Mouse (Mus musculus): ENCODE results near the gene Smoc1.
A peak's percentile ranks its signal among the peaks of the same experiment; 100 is the strongest.

The Smoc1 gene

DNA sequence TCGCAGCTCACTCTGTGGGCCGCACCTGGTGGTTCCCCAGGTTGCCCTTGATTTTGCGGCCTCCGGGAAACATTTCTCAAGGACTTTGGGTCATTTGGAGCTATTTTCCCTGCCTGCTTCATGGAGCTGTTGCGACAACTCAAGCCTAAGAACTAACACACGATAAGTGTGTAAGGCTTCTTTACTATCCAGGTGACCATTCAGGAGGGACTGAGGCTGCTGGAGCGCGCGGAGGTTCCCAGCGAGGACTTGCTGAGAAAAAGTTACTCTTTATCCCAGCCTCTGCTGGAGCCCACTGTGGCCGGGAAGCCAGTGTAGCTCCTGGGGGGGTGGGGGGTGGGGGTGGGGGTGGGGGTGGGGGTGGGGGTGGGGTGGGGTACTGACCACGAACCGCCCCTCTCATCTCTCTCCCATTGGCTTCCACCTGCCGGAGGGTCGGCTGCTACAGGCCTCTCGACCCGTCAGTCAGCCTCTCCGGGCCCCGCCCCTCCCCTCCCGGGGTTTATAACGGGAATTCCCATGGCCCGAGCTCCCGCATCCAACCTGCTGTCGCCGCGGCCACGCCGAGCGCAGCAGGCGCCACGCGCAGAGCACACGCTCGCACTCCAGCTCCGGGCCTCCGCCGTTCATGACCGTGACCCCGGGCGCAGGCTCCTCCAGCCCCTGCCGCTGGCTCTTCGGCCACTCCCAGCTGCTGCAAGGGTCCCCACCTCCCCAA, at the start of gene Smoc1:
Smoc1 (plus strand) TSS at position 532 of the 718 bp plus-strand sequence.
- no peak for DNase-seq (ENCODE audit: low read depth)

DNA sequence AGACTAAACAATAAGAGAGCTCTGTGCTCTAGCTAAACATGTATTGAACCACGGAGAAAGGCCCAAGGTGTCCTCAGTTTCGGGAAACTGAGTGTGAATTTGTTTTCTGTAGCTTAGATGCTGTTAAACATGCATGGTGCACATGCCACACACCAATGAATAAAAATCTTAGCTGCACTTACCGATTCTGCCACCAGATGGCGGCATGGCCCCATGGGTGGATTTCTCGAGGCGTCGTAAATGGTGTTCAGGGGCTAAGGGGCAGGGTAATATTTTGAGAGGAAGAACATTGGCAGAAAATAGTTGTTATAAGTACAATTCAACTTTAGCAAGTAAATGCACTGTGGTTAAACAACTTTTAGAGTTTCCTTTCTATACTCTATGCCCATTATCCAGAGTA, 44.3 kb upstream of the Smoc1 start:
- DNase-seq (ENCODE audit: low read depth): peak; percentile 51

DNA sequence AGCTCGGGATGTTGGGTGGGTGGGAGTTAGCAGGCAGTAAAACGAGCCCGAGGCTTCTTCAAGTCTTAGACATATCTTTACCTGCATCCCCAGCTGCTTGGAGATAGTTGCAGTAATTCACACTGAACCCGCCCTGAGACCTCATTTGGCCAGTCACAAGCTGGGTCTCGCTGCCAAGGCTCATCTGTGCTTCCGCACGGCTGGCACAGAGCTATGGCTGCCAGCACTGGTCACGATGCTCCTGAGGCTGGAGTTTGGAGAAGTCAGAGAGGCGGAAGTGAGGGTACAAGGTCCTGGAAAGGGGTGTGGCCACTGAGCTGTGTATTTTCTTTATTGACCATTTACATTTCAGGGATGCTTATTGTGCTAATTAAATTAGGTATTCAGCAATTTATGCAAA, 42.9 kb upstream of the Smoc1 start:
- no peak for DNase-seq (ENCODE audit: low read depth)

DNA sequence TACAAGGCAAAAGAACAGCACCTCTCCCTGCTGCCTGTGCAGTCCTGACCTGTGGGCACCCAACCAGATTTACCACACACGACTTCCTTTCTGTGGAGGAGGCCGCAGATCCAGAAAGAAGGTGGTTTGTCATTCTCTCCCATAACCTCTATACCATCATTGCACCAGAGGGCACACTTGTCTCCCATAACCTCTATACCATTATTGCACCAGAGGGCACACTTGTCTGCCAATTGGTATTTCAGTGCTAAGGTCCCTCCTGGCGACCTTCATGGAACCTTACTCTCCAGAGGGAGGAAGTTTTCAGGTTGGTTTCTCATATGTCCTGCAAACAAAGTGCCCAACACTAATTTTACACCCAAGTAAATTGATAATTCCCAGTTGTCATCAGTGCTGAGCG, 40.0 kb upstream of the Smoc1 start:
- peak; percentile 21 for DNase-seq (ENCODE audit: low read depth)

DNA sequence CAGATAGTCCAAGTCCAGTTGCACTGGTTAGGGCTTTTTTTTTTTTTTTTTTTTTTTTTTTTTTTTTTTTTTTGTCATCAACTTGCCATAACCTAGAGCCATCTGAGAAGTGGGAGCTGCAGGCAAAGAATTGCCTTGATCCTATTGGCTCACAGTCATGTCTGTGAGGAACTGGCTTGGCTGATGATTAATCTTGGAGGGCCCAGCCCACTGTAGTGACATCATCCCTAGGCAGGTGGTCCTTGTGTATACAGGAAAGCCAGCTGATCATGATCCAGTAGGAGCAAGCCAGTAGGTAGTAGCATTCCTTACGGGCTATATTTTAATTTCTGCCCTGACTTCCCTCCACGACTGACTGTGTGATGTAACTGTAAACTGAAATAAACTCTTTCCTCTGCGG, 38.3 kb upstream of the Smoc1 start:
- DNase-seq (ENCODE audit: low read depth): no peak

DNA sequence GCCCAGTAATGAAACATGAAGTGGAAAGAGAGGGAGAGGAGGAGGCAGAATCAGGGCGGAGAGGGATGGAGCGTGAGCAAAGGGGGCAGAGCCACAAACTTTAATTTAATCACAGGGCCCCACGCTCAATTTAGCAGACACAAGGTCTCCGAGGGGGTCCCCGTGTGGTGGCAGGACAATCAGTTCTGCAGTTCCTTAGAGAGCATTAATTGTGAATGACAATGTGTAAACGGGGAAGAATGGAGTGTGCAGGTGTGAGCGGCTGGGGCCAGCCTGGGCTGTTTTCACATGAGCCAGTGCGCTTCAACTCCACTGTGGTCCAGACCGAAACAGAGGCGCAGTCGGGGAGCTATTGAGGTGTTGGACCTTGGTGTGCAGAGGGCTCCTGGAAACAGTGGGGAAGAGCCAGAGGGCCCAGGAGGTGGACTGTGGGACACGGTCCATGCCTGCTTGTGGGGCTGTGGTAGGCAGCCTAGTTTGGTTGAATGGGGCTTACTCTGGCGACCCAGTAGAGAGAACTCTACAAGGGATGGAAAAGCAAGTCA, 35.6 kb upstream of the Smoc1 start:
- DNase-seq (ENCODE audit: low read depth): no peak

DNA sequence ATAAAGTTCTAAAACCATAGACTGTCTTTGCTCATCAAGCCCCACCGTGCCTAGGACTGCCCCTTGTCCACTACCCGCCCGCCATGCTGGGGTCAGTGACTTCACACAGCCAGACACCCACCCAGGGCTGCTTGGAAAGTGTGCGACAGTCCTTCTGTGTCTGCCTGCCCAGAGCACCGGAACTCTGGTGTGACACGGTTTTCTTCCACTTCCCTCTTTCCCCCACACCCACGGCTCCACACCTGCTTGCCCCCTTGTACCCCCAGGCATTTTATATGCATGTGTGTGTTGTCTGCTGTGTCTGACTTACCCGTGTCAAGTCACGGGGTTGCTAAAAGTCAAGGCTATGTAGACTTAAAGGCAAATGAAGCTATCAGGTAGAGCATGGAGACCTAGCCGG, 34.8 kb upstream of the Smoc1 start:
- DNase-seq (ENCODE audit: low read depth): no peak

DNA sequence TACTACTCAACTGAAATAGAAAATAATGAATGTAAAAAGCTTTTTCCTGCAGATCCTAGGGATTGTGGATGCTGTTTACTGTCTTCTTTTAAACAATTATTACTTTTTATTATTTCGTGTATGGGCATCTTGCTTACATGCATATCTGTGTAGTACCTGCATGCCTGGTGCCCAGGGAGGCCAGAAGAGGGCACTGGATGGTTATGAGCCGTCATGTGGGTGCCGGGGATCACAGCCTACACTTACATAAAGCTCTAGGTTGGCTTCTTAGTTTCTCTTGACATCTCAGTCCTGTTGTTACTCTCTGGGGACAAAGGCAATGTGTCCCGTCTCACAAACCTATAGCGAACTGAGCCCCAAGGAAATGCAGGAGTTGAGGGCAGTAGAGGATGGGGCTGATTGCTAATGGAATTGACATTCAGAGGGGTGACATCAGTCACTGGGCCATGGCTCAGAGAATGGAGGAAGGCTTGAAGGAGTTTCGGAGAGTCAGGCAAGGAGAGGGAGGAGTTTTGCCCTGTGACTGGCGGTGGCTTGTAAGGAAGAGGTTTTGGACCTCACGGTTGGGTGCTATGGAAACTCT, 34.0 kb upstream of the Smoc1 start:
- peak; percentile 21 for DNase-seq (ENCODE audit: low read depth)

DNA sequence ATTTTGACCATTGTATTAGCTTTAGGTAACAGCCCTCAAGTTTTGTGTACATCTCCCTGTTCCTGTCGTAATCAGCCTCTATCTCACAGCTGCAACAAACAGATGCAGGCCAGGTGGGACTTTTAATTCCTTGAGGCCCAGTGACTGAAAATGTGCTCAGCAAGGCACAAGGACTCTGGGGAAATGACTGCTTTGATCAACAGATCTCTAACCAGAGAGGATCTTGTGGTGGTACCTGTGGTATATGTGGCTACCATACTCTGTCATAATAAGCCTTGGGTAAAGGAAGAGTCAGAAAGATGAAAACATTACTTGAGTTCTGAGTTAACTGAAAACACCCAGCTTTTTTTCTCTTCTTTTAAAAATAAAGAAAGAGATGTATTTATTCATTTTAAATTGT, 32.8 kb upstream of the Smoc1 start:
- DNase-seq (ENCODE audit: low read depth): peak; percentile 65

DNA sequence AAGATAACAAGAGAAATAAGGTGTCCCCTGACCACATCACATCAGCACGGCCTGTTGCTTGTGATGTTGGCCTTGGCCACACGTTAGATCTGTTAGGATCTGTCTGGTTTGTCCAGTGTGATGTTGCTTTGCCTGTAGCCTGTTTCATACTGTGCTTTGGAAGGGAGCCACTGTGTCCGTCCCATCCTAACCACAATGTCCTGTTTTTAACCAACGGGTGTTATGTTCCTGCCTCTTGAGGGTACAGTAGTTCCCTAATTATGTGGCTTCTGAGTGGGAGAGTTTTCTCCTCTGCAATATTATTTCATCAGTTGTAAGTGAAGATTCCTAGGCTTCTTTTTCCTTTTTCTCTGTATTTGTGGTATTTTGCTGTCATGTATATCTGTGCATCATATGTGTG, 31.3 kb upstream of the Smoc1 start:
- peak; percentile 80 for DNase-seq (ENCODE audit: low read depth)

DNA sequence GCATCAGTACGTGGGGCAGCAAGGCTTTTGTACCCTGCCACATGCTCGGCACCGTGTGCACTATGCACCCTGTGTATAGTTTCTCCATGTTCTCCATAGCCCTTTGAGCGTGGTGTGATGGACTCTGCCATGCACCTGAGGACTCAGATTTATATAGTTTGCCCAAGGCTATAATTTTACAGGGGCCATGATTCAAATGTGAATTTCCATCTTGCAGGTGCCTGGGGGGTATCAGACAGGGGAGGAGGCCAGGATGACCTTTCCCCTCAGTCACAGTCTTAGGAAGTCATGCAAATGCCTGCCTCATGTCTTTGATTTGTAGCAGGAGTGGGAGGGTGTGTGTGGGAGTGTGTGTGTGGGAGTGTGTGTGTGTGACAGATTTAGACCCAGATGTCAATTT, 29.0 kb upstream of the Smoc1 start:
- DNase-seq (ENCODE audit: low read depth): no peak

DNA sequence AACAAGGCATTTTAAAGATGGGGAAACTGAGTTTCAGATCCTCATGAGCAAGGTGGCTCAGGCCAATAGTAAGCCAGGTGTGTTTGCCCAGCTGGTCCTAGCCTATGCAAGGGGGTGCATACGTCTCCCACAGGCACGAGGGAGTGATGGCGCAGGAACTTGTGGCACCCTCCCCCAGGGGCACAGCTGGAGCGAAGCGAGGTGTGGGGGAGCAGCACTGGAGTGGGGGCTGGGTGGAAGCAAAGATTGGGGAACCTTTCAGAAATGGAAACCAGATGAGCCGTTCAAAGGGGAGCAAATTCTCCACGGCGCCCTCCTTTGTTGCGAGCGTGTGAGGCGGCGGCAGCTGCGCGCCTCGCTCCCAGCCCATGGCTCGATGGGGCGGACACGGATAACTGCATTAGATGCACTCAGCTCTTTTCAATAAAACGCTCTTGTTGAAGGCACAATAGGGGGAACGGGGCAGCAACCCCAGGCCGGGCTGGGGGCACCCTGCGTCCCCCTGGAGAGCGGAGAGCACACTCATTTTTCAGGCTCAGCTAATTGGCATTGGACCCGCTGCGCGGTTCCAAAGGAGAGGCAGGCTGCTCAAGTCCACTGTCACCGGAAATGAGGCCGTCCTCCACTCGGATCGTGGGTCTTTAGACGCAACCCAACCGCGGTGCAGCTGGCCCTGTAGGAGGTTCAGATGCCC, 27.9 kb upstream of the Smoc1 start:
- no peak for DNase-seq (ENCODE audit: low read depth)

DNA sequence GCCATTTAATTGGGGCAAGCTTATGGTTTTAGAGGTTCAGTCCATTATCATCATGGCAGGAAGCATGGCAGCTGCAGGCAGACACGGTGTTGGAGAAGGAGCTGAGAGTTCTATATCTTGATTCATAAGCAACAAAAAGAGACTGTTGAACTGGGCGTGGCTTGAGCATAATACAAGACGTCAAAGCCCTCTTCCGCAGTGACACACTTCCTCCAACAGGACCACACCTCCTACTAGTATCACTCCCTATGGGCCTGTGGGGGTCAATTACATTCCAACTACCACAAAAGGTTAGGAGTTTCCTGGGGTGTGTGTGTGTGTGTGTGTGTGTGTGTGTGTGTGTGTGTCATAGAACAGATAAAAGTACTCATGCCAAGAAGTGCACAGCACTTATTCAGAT, 25.7 kb upstream of the Smoc1 start:
- peak; percentile 32 for DNase-seq (ENCODE audit: low read depth)

DNA sequence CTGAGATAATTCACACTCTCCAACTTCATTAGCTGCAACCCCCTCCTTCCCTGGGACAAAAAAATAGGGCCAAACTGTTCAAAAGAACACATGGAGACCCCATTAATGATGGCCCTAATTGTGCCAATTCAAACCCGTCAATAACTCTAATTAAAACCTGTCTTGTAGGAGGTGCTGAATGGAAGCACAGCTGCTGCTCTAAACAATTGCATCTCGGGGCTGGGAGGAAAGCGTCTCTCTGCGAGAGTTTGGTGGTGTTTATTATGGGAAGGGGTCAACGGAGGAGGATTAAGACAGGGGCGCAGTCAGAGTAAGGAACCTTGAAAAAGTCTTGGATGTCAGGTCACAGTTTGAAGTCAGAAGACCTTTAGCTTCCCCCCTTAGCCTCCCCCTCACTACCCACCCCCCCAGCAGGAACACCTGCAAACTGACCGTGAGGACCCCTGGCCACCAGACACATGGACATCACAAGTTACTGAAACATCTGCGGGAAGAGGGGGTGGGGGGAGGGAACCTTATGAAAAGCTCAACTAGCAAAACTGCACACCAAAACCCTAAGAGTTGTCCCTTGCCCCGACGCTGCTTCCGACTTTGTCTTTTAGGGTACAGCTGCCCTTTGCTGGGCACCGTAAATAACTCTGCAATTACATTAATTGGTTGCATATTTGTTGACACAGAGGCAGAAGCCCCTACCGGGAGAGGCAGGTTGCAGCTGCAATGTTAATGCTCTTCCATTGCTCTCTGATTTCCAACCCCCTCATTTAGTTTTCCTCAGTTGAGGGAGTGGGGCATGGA, 23.6 kb upstream of the Smoc1 start:
- no peak for DNase-seq (ENCODE audit: low read depth)

DNA sequence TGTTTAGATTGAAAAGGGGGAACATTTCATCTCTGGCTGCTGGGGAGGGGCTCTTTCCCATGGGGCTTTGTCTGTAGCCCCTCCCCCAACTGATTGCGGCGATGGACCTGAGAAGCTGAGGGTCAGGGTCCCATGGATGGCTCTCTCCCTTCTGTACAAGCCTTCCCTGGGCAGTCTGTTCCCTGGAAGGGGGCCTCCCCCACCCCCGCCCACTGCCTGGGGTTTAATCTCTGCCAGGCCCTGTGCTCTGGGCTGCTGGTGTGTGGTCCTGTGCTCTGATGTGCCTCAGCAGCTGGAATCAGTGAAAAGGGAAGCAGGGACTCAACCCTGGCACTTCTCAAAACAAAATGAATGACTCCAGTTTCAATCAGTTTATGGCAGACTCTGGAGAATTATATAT, 16.8 kb upstream of the Smoc1 start:
- no peak for DNase-seq (ENCODE audit: low read depth)

DNA sequence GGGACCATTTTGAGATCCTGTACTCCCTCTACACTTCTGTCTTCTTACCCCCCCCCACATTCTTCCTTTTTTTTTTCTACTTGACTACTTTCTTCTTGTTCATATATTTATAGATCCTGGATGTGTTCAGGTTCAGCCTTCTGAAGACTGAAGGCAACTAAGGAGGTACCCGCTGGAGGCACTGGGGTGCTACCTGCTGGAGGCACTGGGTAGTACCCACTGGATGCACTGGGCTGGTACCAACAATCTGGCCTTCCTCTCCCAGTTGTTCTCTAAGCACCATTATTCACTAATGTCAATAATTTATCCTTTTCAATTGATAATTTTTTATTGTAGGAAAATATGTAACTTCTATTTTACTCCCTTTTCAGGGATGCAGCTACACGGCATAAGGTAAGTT, 14.6 kb upstream of the Smoc1 start:
- DNase-seq (ENCODE audit: low read depth): peak; percentile 4

DNA sequence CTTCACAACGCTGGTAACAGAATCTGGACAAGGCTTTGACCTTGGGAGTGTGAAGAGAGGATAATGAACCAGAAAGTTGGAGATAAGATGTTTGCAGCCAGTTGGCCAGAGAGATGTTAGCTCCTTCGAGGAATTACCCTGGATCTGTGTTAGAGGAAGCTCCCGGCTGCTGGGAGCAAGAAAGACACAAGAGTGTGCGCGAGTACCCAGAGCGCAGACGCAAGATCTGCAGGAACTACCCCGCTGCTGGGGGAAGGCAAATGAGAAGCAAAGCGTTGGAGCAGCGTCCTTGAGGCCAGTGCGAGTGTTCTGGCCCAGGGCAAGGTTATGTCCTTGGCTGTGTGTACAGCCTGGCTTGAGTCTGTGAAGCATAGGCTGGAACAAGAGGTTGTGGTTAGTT, 13.1 kb upstream of the Smoc1 start:
- no peak for DNase-seq (ENCODE audit: low read depth)

DNA sequence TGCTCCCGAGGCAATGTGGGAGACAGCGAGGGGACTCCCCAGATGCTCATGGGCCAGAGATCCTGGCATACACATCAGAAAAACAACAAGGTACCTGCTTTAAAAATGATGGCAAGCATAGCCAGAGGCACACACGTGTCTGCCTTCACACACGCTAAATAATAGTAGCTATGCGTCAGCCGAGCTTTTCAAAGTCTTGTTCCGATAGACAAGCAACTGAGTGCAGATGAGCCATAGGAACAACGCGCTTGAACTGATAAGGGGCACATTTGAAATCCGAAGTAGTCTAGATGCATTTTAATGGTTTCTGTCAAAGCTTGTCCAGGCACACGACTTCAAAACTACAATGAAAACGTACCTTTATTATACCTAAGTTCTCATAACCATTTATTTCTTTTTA, 9.0 kb upstream of the Smoc1 start:
- no peak for DNase-seq (ENCODE audit: low read depth)

DNA sequence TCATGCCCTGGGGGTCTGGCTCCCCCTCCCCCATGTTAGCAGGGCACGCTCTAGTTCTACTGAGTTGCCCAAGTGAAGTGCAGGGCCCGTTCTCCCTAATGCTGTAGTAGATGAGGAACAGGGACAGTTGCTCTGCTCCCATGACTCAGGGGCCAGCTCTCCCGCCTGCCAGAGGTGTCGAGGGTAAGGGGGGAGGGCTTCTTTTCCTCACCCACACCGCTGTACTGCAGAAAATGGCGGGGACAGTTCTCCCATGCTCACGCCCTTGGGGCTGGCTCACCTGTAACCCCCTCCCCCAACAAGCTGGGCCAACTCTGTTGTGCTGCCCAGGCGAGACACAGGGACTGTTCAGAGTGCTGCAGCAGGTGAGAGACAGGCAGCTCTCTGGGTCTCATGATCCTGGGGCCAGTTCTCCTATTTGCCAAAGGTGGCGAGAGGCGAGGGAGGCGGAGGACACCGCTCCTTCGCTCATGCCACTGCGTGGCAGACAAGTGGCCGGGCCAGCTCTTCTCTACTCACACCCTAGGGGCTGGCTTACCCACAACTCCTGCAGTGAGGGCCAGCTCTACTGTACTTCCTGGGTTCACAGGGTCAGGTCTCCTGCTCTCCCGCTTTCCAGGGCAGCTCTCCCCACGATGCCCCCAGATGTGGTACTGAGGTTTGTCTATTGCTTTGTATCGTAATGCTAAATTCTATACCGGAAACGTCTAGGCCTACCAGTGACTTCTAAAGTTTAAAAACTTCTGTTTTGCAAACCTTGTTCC, 7.9 kb upstream of the Smoc1 start:
- DNase-seq (ENCODE audit: low read depth): peak; percentile 3

DNA sequence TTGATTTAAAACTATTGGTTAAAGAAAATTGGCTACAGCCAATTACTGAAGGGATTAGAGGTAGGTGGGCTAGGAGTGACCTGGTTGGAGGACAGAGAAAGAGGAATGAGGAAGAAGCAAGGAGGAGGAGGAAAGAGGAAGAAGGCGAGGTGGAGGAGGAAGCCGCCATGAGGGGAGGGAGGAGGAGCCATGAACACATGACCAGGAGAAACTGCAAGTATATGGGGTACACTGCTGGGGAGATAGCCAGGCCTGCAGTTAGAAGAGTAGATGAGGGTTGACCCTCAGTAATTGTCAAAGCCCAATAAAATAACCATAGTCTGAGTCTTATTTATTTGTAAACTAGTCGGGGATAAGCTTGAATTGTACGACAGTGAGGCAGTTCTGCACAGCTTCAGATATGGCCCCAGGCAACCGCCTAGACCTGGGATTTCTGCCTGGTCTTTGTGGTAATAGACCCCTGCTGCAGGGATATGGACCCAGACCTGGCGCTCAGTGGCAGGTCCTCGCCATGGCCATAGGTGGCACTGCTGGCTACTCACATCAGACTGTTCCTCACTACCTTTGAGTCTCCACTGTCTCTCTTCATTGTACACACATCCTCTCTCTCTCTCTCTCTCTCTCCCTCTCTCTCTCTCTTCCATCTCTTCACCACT, 7.2 kb upstream of the Smoc1 start:
- DNase-seq (ENCODE audit: low read depth): peak; percentile 58

DNA sequence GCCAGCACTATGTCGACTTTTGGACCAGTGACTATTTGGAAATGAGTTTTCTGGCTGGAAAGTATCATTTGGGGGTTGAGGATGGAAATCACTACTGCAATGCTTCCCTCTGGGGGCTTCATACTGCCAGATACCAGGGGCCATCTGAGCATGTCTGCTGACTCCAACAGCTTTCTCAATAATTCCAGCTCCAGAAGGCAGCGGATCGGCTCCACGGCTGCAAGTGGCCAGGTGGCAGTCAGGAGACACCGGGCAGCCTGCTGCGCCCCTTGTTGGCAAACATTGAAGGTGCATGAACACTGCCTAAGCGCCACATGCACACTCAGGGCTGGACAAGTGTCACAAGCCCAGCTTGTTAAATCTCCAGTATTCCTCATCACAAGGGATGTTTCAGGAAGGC, 2.2 kb upstream of the Smoc1 start:
- DNase-seq (ENCODE audit: low read depth): no peak

Measured in 416B (cell line).